Mouse (Mus musculus) kidney, embryonic 14.5 days (tissue): ENCODE results near the gene Gm17364. TPM values are rescaled to one million over a fixed set of nuclear protein-coding genes. Genes with fewer than 3 reads are reported as not detected.

Experiments used
- ATAC-seq: fragments of 200-750 bp; cut with Nextera tagmentation; 2 replicates; pipeline ENCODE4 v1.8.0; 2017; ENCODE audit warnings: moderate number of reproducible peaks, mild to moderate bottlenecking, moderate TSS enrichment, moderate library complexity; ENCODE audit not compliant: low FRiP score, low TSS enrichment
- H3K27ac ChIP-seq: fragments of 300-500 bp; sonication (generic); 2 replicates; pipeline ENCODE4 v1.5.1; 2014; ENCODE audit warnings: low read depth, mild to moderate bottlenecking, low read length, moderate library complexity, mixed read lengths
- H3K27me3 ChIP-seq: fragments of 300-500 bp; sonication (generic); 2 replicates; pipeline ENCODE4 v1.6.1; 2014; ENCODE audit warnings: mild to moderate bottlenecking, low read length; ENCODE audit not compliant: control insufficient read depth, insufficient read depth
- H3K36me3 ChIP-seq: fragments of 300-500 bp; sonication (generic); 2 replicates; pipeline ENCODE4 v1.6.1; 2014; ENCODE audit warnings: low read length, mixed read lengths; ENCODE audit not compliant: control insufficient read depth, insufficient read depth
- H3K4me1 ChIP-seq: fragments of 300-500 bp; sonication (generic); 2 replicates; pipeline ENCODE4 v1.6.1; 2014; ENCODE audit warnings: low read length, mixed read lengths; ENCODE audit not compliant: control insufficient read depth, insufficient read depth
- H3K4me2 ChIP-seq: fragments of 300-500 bp; sonication (generic); replicated peaks from 2 replicates; pipeline ENCODE4 v1.6.1; 2014; ENCODE audit warnings: low read depth, mild to moderate bottlenecking, low read length
- H3K4me3 ChIP-seq: fragments of 300-500 bp; sonication (generic); 2 replicates; pipeline ENCODE4 v1.5.1; 2014; ENCODE audit warnings: mild to moderate bottlenecking, low read length
- H3K9ac ChIP-seq: fragments of 300-500 bp; sonication (generic); 2 replicates; pipeline ENCODE4 v1.6.1; 2014; ENCODE audit warnings: low read depth, mild to moderate bottlenecking, low read length, moderate library complexity
- H3K9me3 ChIP-seq: fragments of 300-500 bp; sonication (generic); 2 replicates; pipeline ENCODE4 v1.6.1; 2016; ENCODE audit warnings: low read length; ENCODE audit not compliant: control insufficient read depth
- WGBS: fragments of 180-500 bp; shearing (Covaris S2); extraction: QIAGEN DNeasy Blood & Tissue Kit; methylation state at CpG from one replicate; pipeline ENCODE4 v1.1.7; 2014; 5-methylcytosine and 5-hydroxymethylcytosine counted together
- polyA plus RNA-seq: library from polyadenylated mRNA; unstranded; fragments of >200 nt; fragmentation: Nextera tagmentation; extraction: Ambion mirVana; gene quantifications from 2 replicates; pipeline ENCODE4 v1.2.1, GENCODE M21; 2014

Gene Gm17364
- polyA plus RNA-seq, 1 experiment from 2014 or later = not detected

GRCm38 (mm10) chr13:41248751-41249520, 24.8 kb downstream of the Gm17364 start:
- no peak; the same call in 1 of the 2 replicates for ATAC-seq
- H3K4me1 ChIP-seq = peaks cover 4% of the 10 kb centered on the region; the same call in 1 of the 2 replicates
- no peaks in the 10 kb centered on the region for H3K27me3 ChIP-seq
- no peak overlapping the region for H3K27ac ChIP-seq
- no peaks in the 10 kb centered on the region for H3K9me3 ChIP-seq
- H3K9ac ChIP-seq = peak overlapping the region; percentile 58
- 46% methylated on average over 12 of the region's 12 CpGs for WGBS
- peak overlapping the region; percentile 79 for H3K4me3 ChIP-seq
- H3K4me2 ChIP-seq = peak overlapping the region; percentile 59
- no peaks in the 10 kb centered on the region for H3K36me3 ChIP-seq

DNA sequence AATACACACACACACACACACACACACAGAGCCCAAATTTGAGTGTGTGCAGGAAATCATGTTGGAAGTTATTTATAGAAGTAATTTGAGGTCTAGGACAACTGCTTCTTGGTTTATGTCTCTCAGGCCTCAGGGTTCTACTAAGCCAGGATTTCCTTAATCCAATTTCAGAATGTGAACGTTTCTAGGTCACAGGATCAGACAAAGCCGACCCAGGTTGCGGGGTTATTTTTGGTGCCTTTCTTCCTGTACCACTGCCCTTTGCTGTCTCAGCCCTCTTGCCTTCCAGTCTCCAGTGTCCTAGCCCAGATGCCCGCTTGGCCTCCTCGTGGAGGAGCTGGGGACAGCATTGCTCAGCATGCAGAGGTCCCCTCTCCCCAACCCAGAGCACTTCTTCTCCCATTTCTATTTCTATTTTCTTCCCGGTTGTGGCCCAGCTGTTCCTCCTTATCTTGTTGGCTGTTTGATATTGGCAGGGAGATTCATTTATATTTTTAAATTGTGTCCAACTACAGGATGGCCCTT, 29.4 kb downstream of the Gm17364 start:
- Histone ChIP-seq H3K4me3 (no peak overlapping the region), H3K4me2 (no peak overlapping the region), H3K9ac (no peak overlapping the region), H3K27ac (no peak overlapping the region), H3K27me3 (no peaks in the 10 kb centered on the region), H3K36me3 (no peaks in the 10 kb centered on the region), H3K4me1 (peaks cover 4% of the 10 kb centered on the region; the same call in 1 of the 2 replicates), H3K9me3 (0 out of 2 replicates have a peak, but pooled peaks cover 3% of the 10 kb centered on the region)
- ATAC-seq = no peak
- WGBS = 69% methylated on average over 6 of the region's 6 CpGs

GRCm38 (mm10) chr13:41241557-41241956, 32.2 kb downstream of the Gm17364 start:
- Histone ChIP-seq H3K4me2 (no peak overlapping the region), H3K9ac (no peak overlapping the region), H3K27ac (no peak overlapping the region), H3K36me3 (no peaks in the 10 kb centered on the region), H3K4me3 (no peak overlapping the region), H3K4me1 (no peaks in the 10 kb centered on the region), H3K27me3 (no peaks in the 10 kb centered on the region), H3K9me3 (0 out of 2 replicates have a peak, but pooled peaks cover 3% of the 10 kb centered on the region)
- no peak for ATAC-seq
- 76% methylated on average over 2 of the region's 2 CpGs for WGBS

DNA sequence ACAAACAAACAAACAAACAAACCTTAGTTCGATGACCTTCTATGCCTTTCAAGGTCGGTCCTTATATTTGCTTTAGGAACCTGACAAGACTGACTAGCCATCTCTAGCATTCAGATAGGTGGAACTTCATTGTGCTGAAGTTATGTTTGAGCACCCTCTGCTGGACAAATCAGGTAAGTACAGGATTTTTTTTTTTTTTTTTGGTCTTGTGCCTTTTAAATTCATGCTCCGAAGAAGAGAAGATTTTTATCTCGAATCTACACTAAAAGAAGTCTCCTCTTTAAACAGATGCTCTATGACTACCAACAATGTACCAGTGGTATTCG, 35.0 kb downstream of the Gm17364 start:
- Histone ChIP-seq H3K4me1 (no peaks in the 10 kb centered on the region), H3K27ac (no peak overlapping the region), H3K4me2 (no peak overlapping the region), H3K9me3 (0 out of 2 replicates have a peak, but pooled peaks cover 3% of the 10 kb centered on the region), H3K36me3 (no peaks in the 10 kb centered on the region), H3K9ac (no peak overlapping the region), H3K4me3 (no peak overlapping the region), H3K27me3 (no peaks in the 10 kb centered on the region)
- ATAC-seq = no peak
- WGBS = 10% methylated on average over 5 of the region's 5 CpGs

GRCm38 (mm10) chr13:41238035-41238804, 35.6 kb downstream of the Gm17364 start:
- Histone ChIP-seq H3K4me3 (no peak overlapping the region), H3K4me2 (no peak overlapping the region), H3K9ac (no peak overlapping the region), H3K4me1 (no peaks in the 10 kb centered on the region), H3K27me3 (no peaks in the 10 kb centered on the region), H3K36me3 (no peaks in the 10 kb centered on the region), H3K9me3 (0 out of 2 replicates have a peak, but pooled peaks cover 3% of the 10 kb centered on the region), H3K27ac (no peak overlapping the region)
- 0 out of 2 replicates have a peak, but pooled peaks have one; percentile 20 for ATAC-seq
- WGBS = 74% methylated on average over 10 of the region's 10 CpGs

DNA sequence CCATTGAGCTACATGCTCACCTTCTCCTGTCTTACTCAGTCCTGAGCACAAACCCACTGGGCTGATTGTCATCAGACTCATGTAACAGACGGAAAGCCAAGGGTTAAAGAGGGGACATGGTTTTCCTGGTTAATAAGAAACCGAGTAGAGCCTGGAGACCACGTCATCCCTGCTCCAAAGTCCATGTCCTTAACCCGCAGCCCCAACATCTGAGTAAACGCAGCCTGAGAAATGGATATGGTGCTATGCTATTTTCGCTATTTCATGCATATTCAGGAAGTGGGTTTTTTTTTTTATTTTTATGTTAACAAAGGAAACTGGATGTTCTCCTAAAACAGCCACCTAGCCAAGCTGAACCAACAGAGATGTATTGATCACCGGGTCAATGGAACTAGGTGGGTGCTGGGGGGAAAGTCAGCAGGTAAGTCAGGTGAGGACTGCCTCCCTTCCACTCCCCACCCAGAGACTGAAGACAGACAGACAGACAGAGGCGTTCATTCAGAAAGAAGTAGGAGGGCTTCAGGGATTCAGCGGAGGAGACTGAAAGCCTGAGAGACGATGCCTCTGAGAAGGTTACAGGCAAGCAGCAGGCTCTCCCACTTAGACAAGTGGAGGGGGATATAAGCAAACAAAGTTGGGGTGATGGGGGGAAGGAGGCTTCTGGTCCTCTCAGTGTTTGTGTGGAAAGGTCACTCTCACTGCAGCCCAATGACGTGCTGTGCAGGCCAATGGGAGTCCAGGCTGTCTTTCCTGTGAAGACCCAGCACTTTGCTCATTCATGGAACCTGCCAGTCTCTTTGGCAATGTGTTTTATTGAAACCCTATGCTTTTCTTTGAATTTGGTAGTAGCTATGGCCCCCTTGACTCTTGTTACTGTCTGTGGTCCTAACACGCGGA, 37.7 kb downstream of the Gm17364 start:
- no peaks in the 10 kb centered on the region for H3K27me3 ChIP-seq
- H3K9me3 ChIP-seq = no peaks in the 10 kb centered on the region
- no peaks in the 10 kb centered on the region for H3K36me3 ChIP-seq
- peak overlapping the region; percentile 4; the same call in 1 of the 2 replicates for H3K4me2 ChIP-seq
- no peak for ATAC-seq
- WGBS = 56% methylated on average over 13 of the region's 13 CpGs
- H3K4me3 ChIP-seq = no peak overlapping the region
- H3K27ac ChIP-seq = no peak overlapping the region
- no peaks in the 10 kb centered on the region for H3K4me1 ChIP-seq
- H3K9ac ChIP-seq = no peak overlapping the region

GRCm38 (mm10) chr13:41235181-41235580, 38.6 kb downstream of the Gm17364 start:
- H3K27ac ChIP-seq = no peak overlapping the region
- no peaks in the 10 kb centered on the region for H3K9me3 ChIP-seq
- no peaks in the 10 kb centered on the region for H3K4me1 ChIP-seq
- H3K27me3 ChIP-seq = no peaks in the 10 kb centered on the region
- no peak overlapping the region for H3K9ac ChIP-seq
- no peaks in the 10 kb centered on the region for H3K36me3 ChIP-seq
- no peak overlapping the region for H3K4me2 ChIP-seq
- WGBS = 87% methylated on average over 6 of the region's 6 CpGs
- H3K4me3 ChIP-seq = no peak overlapping the region
- no peak for ATAC-seq

DNA sequence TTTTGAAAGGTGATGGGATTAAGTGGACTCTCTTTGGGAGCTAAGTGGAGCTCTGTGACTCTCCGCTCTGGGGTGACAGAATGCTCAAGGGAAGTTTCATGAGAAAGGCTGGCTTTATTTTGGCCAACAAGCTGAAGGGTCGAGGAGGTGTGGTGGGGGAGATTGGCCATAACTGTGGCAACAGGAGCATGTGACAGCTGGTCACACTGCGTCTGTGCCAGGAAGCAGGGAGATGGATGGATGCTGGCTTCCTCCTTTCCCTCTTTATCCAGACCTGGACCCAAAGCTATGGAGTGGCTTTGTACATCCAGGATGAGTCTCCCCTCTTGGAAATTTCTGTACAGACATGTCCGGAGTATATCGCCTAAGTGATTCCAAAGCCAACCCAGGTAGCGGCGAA, 40.5 kb downstream of the Gm17364 start:
- Histone ChIP-seq H3K9me3 (no peaks in the 10 kb centered on the region), H3K27me3 (no peaks in the 10 kb centered on the region), H3K27ac (no peak overlapping the region), H3K9ac (no peak overlapping the region), H3K4me2 (no peak overlapping the region), H3K4me1 (no peaks in the 10 kb centered on the region), H3K36me3 (no peaks in the 10 kb centered on the region), H3K4me3 (no peak overlapping the region)
- ATAC-seq = no peak
- WGBS = 88% methylated on average over 7 of the region's 7 CpGs
